Mouse (Mus musculus): ENCODE measurements around the gene Thy1.

The Thy1 gene

GRCm38 (mm10) chr9:44042836-44043707 lies at the start of gene Thy1:
Gene Thy1 (plus strand): TSS chr9:44043384.
- DNase-seq (ENCODE audit: extremely low spot score): peak; percentile 44

GRCm38 (mm10) chr9:43997681-43998080 lies 45.5 kb upstream of the Thy1 start:
- DNase-seq (ENCODE audit: extremely low spot score): no peak

GRCm38 (mm10) chr9:43998851-43999250 lies 44.3 kb upstream of the Thy1 start:
- DNase-seq (ENCODE audit: extremely low spot score): no peak

GRCm38 (mm10) chr9:44004362-44004761 lies 38.8 kb upstream of the Thy1 start:
- DNase-seq (ENCODE audit: extremely low spot score): no peak

GRCm38 (mm10) chr9:44005305-44005704 lies 37.9 kb upstream of the Thy1 start:
- no peak for DNase-seq (ENCODE audit: extremely low spot score)

GRCm38 (mm10) chr9:44007323-44007722 lies 35.9 kb upstream of the Thy1 start:
- no peak for DNase-seq (ENCODE audit: extremely low spot score)

GRCm38 (mm10) chr9:44007991-44008390 lies 35.2 kb upstream of the Thy1 start:
- DNase-seq (ENCODE audit: extremely low spot score): no peak

- DNase-seq (ENCODE audit: extremely low spot score): no peak
Measured at GRCm38 (mm10) chr9:44010900-44011299, 32.3 kb upstream of the Thy1 start.

DNA sequence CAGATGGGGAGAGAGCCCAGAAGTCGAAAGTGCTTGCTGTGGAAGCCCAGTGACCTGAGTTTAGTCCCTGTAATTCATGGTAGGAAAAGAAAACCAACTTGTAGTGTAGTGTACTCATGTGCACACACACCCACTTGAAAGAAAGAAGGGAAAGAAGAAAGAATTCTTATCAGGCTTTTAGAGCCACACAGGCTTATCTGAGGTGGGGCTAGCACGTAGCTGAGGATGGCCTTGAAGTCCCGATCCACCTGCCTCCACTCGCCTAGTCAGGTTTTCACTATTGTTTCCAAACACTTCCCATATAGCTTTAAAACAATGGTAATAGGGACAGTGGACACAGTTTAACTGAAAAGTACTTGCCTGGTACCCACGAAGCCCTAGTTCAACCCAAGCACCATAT lies 31.5 kb upstream of the Thy1 start:
- DNase-seq (ENCODE audit: extremely low spot score): no peak

GRCm38 (mm10) chr9:44012164-44012563 lies 31.0 kb upstream of the Thy1 start:
- no peak for DNase-seq (ENCODE audit: extremely low spot score)

- no peak for DNase-seq (ENCODE audit: extremely low spot score)
Measured at GRCm38 (mm10) chr9:44012761-44013301, 30.4 kb upstream of the Thy1 start.

DNA sequence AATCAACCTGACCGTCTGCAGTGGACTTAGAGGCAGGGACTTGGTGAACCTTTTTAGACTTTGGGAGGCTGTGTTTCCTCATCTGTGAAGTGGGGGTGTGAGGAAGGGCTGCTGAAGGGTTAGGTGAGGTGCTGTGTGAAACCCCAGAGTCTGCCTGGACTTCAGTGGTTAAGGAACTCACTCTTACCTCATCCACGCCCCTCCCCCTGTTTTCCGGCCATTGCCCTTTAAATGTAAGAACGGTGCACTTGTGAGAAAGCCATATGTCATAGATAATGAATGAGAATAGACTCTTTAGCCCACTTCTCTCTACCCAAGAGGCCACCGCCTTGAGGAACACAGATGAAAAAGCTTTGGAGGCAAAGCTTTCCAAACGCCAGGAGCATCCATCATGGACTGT lies 29.4 kb upstream of the Thy1 start:
- DNase-seq (ENCODE audit: extremely low spot score): no peak

DNA sequence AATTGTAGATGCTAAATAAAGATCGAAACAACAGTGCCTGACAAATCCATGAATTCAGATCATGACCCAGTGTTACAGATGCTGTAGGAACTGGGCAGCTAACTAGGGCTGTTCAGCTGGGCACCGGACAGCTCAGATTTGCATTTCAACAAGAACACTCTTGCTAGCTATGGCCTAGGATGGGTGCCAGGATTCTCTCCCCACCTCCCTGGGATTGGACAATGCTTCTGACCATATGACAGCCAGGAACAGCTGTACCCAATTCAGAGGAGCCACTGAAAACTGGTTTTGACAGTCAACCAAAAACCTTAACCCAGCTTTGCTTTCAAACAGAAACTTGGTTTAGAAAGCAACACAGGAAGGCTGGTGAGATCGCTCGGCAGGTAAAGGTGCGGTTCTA lies 26.9 kb upstream of the Thy1 start:
- DNase-seq (ENCODE audit: extremely low spot score): no peak

DNA sequence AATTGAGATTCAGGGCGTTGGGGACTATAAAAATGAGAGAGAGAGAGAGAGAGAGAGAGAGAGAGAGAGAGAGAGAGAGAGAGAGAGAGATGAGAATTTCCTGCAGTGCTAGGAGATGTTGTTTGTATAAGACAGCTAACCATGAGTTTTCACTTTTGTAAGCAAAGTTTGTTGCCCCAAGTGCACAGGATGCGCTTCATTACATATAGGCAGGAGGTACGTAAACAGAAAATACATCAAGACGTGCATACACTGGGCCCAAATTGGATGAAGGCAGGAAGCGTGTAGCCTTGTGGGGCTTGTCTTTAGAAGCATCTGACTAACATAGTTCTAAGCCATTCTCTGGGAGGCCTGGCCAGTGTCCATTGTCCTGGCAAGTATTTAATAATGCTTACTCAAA lies 25.3 kb upstream of the Thy1 start:
- no peak for DNase-seq (ENCODE audit: extremely low spot score)

DNA sequence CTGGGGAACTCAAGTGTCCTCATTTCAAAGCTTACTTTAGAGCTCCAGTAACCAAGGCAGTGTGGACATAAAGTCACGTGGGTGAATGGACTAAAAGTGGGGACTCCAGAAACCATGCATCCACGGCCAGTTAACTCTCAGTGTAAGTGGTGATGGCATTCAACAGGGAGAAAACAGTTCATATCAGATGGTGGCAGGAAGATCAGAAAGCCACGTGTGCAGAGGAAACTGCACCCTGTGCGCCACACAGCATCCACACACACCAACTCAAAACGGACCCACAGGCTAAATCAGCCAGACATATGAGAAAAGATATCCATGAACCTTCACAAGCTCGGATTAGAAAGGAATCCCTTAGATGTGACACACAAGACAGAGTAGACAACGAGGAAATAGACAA lies 23.2 kb upstream of the Thy1 start:
- no peak for DNase-seq (ENCODE audit: extremely low spot score)

DNA sequence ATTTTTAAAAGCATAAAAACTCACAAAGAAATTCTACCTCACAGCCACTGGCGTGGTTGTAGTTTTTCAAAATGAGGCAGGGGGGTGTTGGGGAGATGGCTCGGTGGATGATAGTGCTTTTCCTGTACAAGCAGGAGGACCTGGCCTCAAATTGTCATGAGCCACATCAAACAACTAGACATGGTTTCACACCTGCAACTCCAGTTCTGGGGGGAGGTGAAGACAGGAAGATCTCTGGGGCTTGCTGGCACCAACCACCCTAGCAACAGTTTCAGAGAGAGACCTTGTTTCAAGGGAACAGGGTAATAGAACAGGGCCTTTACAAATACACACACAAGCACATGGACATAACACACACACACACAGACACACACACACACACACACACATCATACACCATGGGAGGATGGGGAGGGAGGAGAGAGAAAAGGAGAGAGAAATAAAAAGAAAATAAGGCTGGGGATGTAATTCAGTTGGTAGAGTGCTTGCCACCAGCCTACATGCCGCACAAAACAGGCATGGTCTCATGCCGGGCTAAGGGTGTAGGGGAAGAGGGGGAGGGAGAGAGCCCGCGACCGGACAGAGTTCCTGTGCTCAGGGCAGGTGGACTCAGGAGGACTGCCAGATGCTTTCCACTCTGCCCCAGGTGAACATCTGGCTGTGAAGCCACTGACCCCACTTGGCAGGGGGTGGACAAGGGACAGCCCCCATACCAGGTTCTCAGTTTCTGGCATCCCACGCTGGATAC lies 20.9 kb upstream of the Thy1 start:
- DNase-seq (ENCODE audit: extremely low spot score): no peak

- DNase-seq (ENCODE audit: extremely low spot score): no peak
Measured at GRCm38 (mm10) chr9:44024096-44024495, 19.1 kb upstream of the Thy1 start.

DNA sequence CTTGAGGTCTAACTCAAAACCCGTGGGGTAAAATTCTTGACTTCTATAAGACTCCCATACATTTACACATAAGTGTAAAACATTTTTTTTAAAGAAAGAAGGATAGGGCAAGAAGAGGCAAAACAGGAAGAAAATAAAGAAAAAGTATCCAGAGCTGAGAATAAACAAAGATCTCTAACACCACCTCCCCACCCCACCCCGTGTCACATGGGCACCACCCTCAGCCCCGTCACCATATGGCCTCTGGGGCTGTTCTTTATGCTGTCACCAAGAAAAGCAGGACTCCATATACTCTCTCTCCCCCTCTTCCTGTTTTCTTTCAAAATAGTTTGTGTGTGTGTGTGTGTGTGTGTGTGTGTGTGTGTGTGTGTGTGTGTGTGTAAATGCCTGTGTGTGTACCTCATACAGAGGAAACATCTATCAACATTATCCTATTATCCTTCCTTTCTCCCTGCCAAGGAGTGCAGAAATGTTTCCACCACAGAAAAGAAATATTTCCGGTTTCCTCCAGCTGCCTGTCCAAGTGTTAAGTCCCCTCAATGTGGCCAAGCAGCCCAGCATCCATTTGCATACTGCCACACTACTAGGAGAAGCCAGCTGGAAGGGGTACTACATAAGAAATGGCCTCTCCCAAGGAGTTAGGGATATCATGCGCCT lies 13.5 kb upstream of the Thy1 start:
- DNase-seq (ENCODE audit: extremely low spot score): no peak

- no peak for DNase-seq (ENCODE audit: extremely low spot score)
Measured at GRCm38 (mm10) chr9:44030646-44031045, 12.5 kb upstream of the Thy1 start.

GRCm38 (mm10) chr9:44031079-44031478 lies 12.1 kb upstream of the Thy1 start:
- DNase-seq (ENCODE audit: extremely low spot score): no peak

DNA sequence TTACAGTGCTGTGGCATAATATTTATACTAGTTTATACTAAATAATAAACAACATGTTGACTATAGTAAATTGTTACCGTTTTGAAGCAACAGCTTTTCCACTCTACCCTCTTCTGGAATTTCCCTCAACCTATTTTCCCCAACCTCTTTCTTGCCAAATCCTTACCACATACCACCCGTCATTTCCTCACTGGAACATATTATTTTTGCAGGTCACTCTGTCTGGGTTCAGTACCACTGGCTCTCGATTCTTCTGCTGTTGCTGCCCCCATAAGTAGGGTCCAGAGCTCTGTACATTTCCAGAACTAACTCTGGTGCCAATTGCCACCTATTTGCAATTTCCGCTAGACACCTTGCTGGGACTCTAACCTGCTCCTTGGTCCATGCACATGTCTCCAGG lies 11.2 kb upstream of the Thy1 start:
- DNase-seq (ENCODE audit: extremely low spot score): no peak

DNA sequence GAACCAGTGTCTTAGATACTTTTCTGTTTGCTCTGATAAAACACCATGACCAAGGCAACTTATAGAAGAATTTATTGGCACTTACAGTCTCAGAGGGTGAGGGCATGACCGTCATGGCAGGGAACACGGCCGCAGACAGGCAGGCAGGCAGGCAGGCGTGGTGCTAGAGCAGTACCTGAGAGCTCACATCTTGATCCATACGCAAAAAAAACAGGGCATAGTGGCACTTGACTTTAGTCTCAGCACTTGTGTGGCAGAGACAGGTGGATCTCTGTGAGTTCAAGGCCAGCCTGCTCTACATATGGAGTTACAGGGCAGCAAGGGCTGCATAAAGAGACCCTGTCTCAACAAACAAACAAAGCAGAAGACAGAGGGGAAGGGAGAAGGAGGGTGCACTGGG lies 9.9 kb upstream of the Thy1 start:
- no peak for DNase-seq (ENCODE audit: extremely low spot score)

All from embryo, embryonic 9.5 days (tissue).